In genomic region chr4:34883366-34884029, GRCm38 (mm10) we compare ENCODE assay signal across 9 mouse cellular contexts. TPM values are rescaled to one million over a fixed set of nuclear protein-coding genes. Genes with fewer than 3 reads are reported as not detected.
DNase-seq lines count a peak whose midpoint lies in the region; ATAC-seq and TF ChIP-seq lines count a peak whose summit lies in the region.
"Had no signal": no experiment of that assay in that cellular context is flagged by ENCODE, and none has a peak within 500 bp of the region (broad histone marks: within the 10 kb centered on the region; RNA-seq: fewer than 3 reads in every experiment).

No protein-coding gene starts in this region.

- peaks cover 47% of the 10 kb centered on the region for H3K79me2 ChIP-seq in MEL (ENCODE audit: control insufficient read depth, insufficient read depth, low read length, poor library complexity)

- no peak for TF ChIP-seq POLR2A in MEL (IDR thresholded peaks at IDR 0.05; ENCODE audit: control insufficient read depth in 1 of 2, insufficient read depth in 1 of 2, low read depth in 1 of 2, low read length in 2 of 2, poor library complexity in 1 of 2)

- peak overlapping the region; percentile 99 for H3K27ac ChIP-seq in heart, embryonic 13.5 days (replicated peaks)
- H3K27ac ChIP-seq in MEL (ENCODE audit: control insufficient read depth, low read depth, low read length): peak overlapping the region; percentile 23
- peak overlapping the region; percentile 91 for H3K27ac ChIP-seq in heart, embryonic 16.5 days (ENCODE audit: low read length)
- peak overlapping the region; percentile 100 for H3K27ac ChIP-seq in midbrain, embryonic 10.5 days (replicated peaks)

- no peak for ATAC-seq in heart, embryonic 13.5 days (ENCODE audit: extremely low read depth, insufficient number of reproducible peaks, low FRiP score, low TSS enrichment)
- ATAC-seq in heart, embryonic 16.5 days (replicated peaks; ENCODE audit: extremely low read depth, insufficient read depth, low FRiP score): no peak
- ATAC-seq in CD4-positive, CD25-positive, alpha-beta regulatory T cell, adult 4 months: no peak

- H3K4me2 ChIP-seq in heart, embryonic 13.5 days: peak overlapping the region; percentile 88
- peak overlapping the region; percentile 73 for H3K4me2 ChIP-seq in heart, embryonic 16.5 days (ENCODE audit: low read depth, low read length)

- 29% methylated on average over 16 of the region's 16 CpGs for WGBS in heart, embryonic 13.5 days
- 23% methylated on average over 16 of the region's 16 CpGs for WGBS in heart, embryonic 16.5 days
- 56% methylated on average over 16 of the region's 16 CpGs for WGBS in midbrain, embryonic 10.5 days

- TF ChIP-seq CTCF in MEL (IDR thresholded peaks at IDR 0.05 in 2 of 3, conservative IDR thresholded peaks at IDR 0.05 in 1 of 3; ENCODE audit: control insufficient read depth in 1 of 3, insufficient read depth in 1 of 3, low read depth in 2 of 3, low read length in 3 of 3, poor library complexity in 1 of 3, severe bottlenecking in 1 of 3): no peak

- DNase-seq in heart, postnatal 14 days: no peak
- peak; percentile 51 for DNase-seq in MEL (ENCODE audit: low read depth, low spot score)
- no peak for DNase-seq in midbrain, embryonic 10.5 days (ENCODE audit: low spot score)
- no peak for DNase-seq in spleen, postnatal 10 days (ENCODE audit: low spot score in 2 of 2)
- DNase-seq in cerebellum, adult 9-11 months: no peak

- no peak for TF ChIP-seq EP300 in MEL (IDR thresholded peaks at IDR 0.05; ENCODE audit: low read depth in 1 of 2, low read length in 2 of 2)

- peak overlapping the region; percentile 99 for H3K9ac ChIP-seq in heart, embryonic 13.5 days
- H3K9ac ChIP-seq in MEL (ENCODE audit: control insufficient read depth, low read depth, low read length, poor library complexity, severe bottlenecking): peak overlapping the region; percentile 85
- H3K9ac ChIP-seq in heart, embryonic 16.5 days (ENCODE audit: low read length): peak overlapping the region; percentile 99

- peaks cover 43% of the 10 kb centered on the region for H3K4me1 ChIP-seq in heart, embryonic 13.5 days
- peaks cover 6 to 8% of the 10 kb centered on the region in 2 experiments for H3K4me1 ChIP-seq in MEL (ENCODE audit: control insufficient read depth in 1 of 2, insufficient read depth in 2 of 2, low read length in 2 of 2)
- peaks cover 29% of the 10 kb centered on the region for H3K4me1 ChIP-seq in heart, embryonic 16.5 days (ENCODE audit: control insufficient read depth, insufficient read depth, low read length)
- peaks cover 40% of the 10 kb centered on the region for H3K4me1 ChIP-seq in midbrain, embryonic 10.5 days

- no peaks in the 10 kb centered on the region for H3K9me3 ChIP-seq in heart, embryonic 13.5 days
- no peaks in the 10 kb centered on the region for H3K9me3 ChIP-seq in MEL (replicated peaks; ENCODE audit: insufficient read depth, low read length)
- no peaks in the 10 kb centered on the region for H3K9me3 ChIP-seq in heart, embryonic 16.5 days (replicated peaks; ENCODE audit: control insufficient read depth, low read length)
- H3K9me3 ChIP-seq in midbrain, embryonic 10.5 days (replicated peaks): peaks cover 6% of the 10 kb centered on the region; the same call in 1 of the 2 replicates

- peaks cover 1% of the 10 kb centered on the region for H3K27me3 ChIP-seq in heart, embryonic 13.5 days (replicated peaks)
- H3K27me3 ChIP-seq in MEL (ENCODE audit: control insufficient read depth in 1 of 2, insufficient read depth in 2 of 2, low read length in 2 of 2): no peaks in the 10 kb centered on the region
- H3K27me3 ChIP-seq in heart, embryonic 16.5 days (ENCODE audit: control insufficient read depth, insufficient read depth, low read length): peaks cover under 1% of the 10 kb centered on the region
- H3K27me3 ChIP-seq in midbrain, embryonic 10.5 days (ENCODE audit: low read depth, poor library complexity, severe bottlenecking): peaks cover 7% of the 10 kb centered on the region

- H3K36me3 ChIP-seq in heart, embryonic 13.5 days: peaks cover 9% of the 10 kb centered on the region
- peaks cover 2 to 23% of the 10 kb centered on the region in 2 experiments; a peak in 3 of 4 replicates for H3K36me3 ChIP-seq in MEL (ENCODE audit: control insufficient read depth in 1 of 2, insufficient read depth in 2 of 2, low read length in 2 of 2)
- no peaks in the 10 kb centered on the region for H3K36me3 ChIP-seq in heart, embryonic 16.5 days (ENCODE audit: control insufficient read depth, insufficient read depth)
- peaks cover 27% of the 10 kb centered on the region for H3K36me3 ChIP-seq in midbrain, embryonic 10.5 days

- no peak for TF ChIP-seq RAD21 in MEL (IDR thresholded peaks at IDR 0.05; ENCODE audit: low read depth, low read length)

- intact Hi-C loops in heart, postnatal 14 days (cut with DNase I): loop anchor here (5.0 kb wide), 1 partner anchor 56 kb away; no protein-coding TSS in a partner anchor

- peak overlapping the region; percentile 98 for H3K4me3 ChIP-seq in heart, embryonic 13.5 days
- peak overlapping the region; percentile 58 to 71 for H3K4me3 ChIP-seq in MEL (ENCODE audit: control insufficient read depth in 1 of 2, insufficient read depth in 1 of 2, low read depth in 2 of 2, low read length in 2 of 2)
- H3K4me3 ChIP-seq in heart, embryonic 16.5 days (ENCODE audit: low read length): peak overlapping the region; percentile 95
- H3K4me3 ChIP-seq in midbrain, embryonic 10.5 days: peak overlapping the region; percentile 90

TF ChIP-seq in MEL, 35 proteins besides CTCF, POLR2A, EP300 and RAD21:
- TF ChIP-seq ELF1 (IDR thresholded peaks at IDR 0.05; ENCODE audit: low read depth, low read length) (no peak), MAZ (IDR thresholded peaks at IDR 0.05; ENCODE audit: low read depth, low read length) (no peak), USF1 (IDR thresholded peaks at IDR 0.05; ENCODE audit: low read depth, low read length) (no peak), MAFK (IDR thresholded peaks at IDR 0.05; ENCODE audit: borderline replicate concordance, low read depth, low read length) (no peak), USF2 (IDR thresholded peaks at IDR 0.05; ENCODE audit: borderline replicate concordance in 1 of 2, insufficient read depth in 1 of 2, low read depth in 1 of 2, low read length in 2 of 2) (no peak), SMC3 (IDR thresholded peaks at IDR 0.05; ENCODE audit: low read depth, low read length) (no peak), MYB (IDR thresholded peaks at IDR 0.05; ENCODE audit: low read depth, low read length) (no peak), MXI1 (IDR thresholded peaks at IDR 0.05; ENCODE audit: low read depth, low read length) (no peak), NRF1 (IDR thresholded peaks at IDR 0.05; ENCODE audit: insufficient read depth, low read depth, low read length, poor library complexity, severe bottlenecking) (no peak), ZC3H11A (IDR thresholded peaks at IDR 0.05; ENCODE audit: low read depth, low read length) (no peak), JUND (IDR thresholded peaks at IDR 0.05; ENCODE audit: low read depth, low read length) (no peak), GATA1 (IDR thresholded peaks at IDR 0.05; ENCODE audit: low read depth, low read length) (no peak), POLR2AphosphoS5 (IDR thresholded peaks at IDR 0.05; ENCODE audit: borderline replicate concordance, low read depth, low read length) (no peak), TCF12 (IDR thresholded peaks at IDR 0.05; ENCODE audit: low read depth, low read length) (no peak), CHD1 (IDR thresholded peaks at IDR 0.05; ENCODE audit: low read depth, low read length) (no peak; the same call in 1 of the 2 replicates)
TF ChIP-seq in MEL: peak in this region for 0.

RNA-seq across cellular contexts. Expression of gene Zfp292, which starts 0.7 kb away (rescaled TPM):
- polyA plus RNA-seq in heart, embryonic 13.5 days (2015; fragmentation: Nextera tagmentation; extraction: Ambion mirVana): 11.3 and 12.2 TPM in 2 replicates
- 10 to 100 TPM; 17.3 to 17.5 TPM for total RNA-seq in heart, postnatal 14 days (2021)
- 9.8 and 14.3 TPM in 2 replicates for total RNA-seq in MEL (2012; rRNA removed)
- 10 to 100 TPM; 16.8 to 19.4 TPM for polyA plus RNA-seq in MEL (2012; ENCODE audit: insufficient read depth in 1 of 2, insufficient read length in 2 of 2, low read depth in 1 of 2, low replicate concordance in 2 of 2, missing spikeins in 1 of 2)
- 12.4 and 13.0 TPM in 2 replicates for polyA plus RNA-seq in heart, embryonic 16.5 days (2015; fragmentation: Nextera tagmentation; extraction: Ambion mirVana)
- polyA plus RNA-seq in midbrain, embryonic 10.5 days (2016; fragmentation: Nextera tagmentation; extraction: Ambion mirVana): 22.1 and 26.5 TPM in 2 replicates
- polyA plus RNA-seq in CD4-positive, CD25-positive, alpha-beta regulatory T cell, adult 4 months (2017; shearing (Covaris generic)): 10 to 100 TPM; 22.0 to 28.5 TPM

RNA-seq across cellular contexts. Expression of gene Cga, which starts 10.1 kb away (rescaled TPM):
- not detected in 2 replicates for polyA plus RNA-seq in heart, embryonic 13.5 days (2015; fragmentation: Nextera tagmentation; extraction: Ambion mirVana)
- total RNA-seq in heart, postnatal 14 days (2021): not detected
- not detected in 2 replicates for total RNA-seq in MEL (2012; rRNA removed)
- not detected for polyA plus RNA-seq in MEL (2012; ENCODE audit: insufficient read depth in 1 of 2, insufficient read length in 2 of 2, low read depth in 1 of 2, low replicate concordance in 2 of 2, missing spikeins in 1 of 2)
- not detected in 2 replicates for polyA plus RNA-seq in heart, embryonic 16.5 days (2015; fragmentation: Nextera tagmentation; extraction: Ambion mirVana)
- 0.27 and 0.30 TPM in 2 replicates for polyA plus RNA-seq in midbrain, embryonic 10.5 days (2016; fragmentation: Nextera tagmentation; extraction: Ambion mirVana)
- polyA plus RNA-seq in CD4-positive, CD25-positive, alpha-beta regulatory T cell, adult 4 months (2017; shearing (Covaris generic)): not detected
- total RNA-seq: layer of hippocampus, adult 8-10 months had no signal

Comparison
In these comparisons a context has a peak if more than half of its experiments do, and no peak if none do; other contexts are left out.
1. H3K27ac ChIP-seq: peak in every context shown above with its lines; median percentile 100 in midbrain, embryonic 10.5 days; 99 in heart, embryonic 13.5 days; 91 in heart, embryonic 16.5 days; 23 in MEL.